Mouse (Mus musculus) midbrain, embryonic 12.5 days (tissue): ENCODE measurements around the gene Prr3. TPM values are rescaled to one million over a fixed set of nuclear protein-coding genes. Genes with fewer than 3 reads are reported as not detected.

Experiments used
- ATAC-seq: fragments of 200-750 bp; cut with Nextera tagmentation; 2 replicates; pipeline ENCODE4 v1.8.0; 2017; ENCODE audit warnings: low read depth, moderate TSS enrichment, moderate library complexity; ENCODE audit not compliant: low FRiP score
- H3K27ac ChIP-seq: fragments of 300-500 bp; sonication (generic); replicated peaks from 2 replicates; pipeline ENCODE4 v1.5.1; 2016; ENCODE audit warnings: mild to moderate bottlenecking
- H3K27me3 ChIP-seq: fragments of 300-500 bp; sonication (generic); 2 replicates; pipeline ENCODE4 v1.6.1; 2016; ENCODE audit warnings: mild to moderate bottlenecking
- H3K36me3 ChIP-seq: fragments of 300-500 bp; sonication (generic); 2 replicates; pipeline ENCODE4 v1.6.1; 2016
- H3K4me1 ChIP-seq: fragments of 300-500 bp; sonication (generic); 2 replicates; pipeline ENCODE4 v1.6.1; 2016
- H3K4me2 ChIP-seq: fragments of 300-500 bp; sonication (generic); replicated peaks from 2 replicates; pipeline ENCODE4 v1.6.1; 2016; ENCODE audit warnings: mild to moderate bottlenecking, moderate library complexity
- H3K4me3 ChIP-seq: fragments of 300-500 bp; sonication (generic); 2 replicates; pipeline ENCODE4 v1.5.1; 2016; ENCODE audit warnings: mild to moderate bottlenecking
- H3K9ac ChIP-seq: fragments of 300-500 bp; sonication (generic); replicated peaks from 2 replicates; pipeline ENCODE4 v1.6.1; 2016; ENCODE audit warnings: mild to moderate bottlenecking, moderate library complexity
- H3K9me3 ChIP-seq: fragments of 300-500 bp; sonication (generic); 2 replicates; pipeline ENCODE4 v1.6.1; 2016; ENCODE audit warnings: mild to moderate bottlenecking
- WGBS: fragments of 180-500 bp; shearing (Covaris S2); methylation state at CpG from one replicate; pipeline ENCODE4 v1.1.7; 2016; 5-methylcytosine and 5-hydroxymethylcytosine counted together
- microRNA counts: library from miRNA; unstranded; fragments of <30 nt; microRNA quantifications from one replicate; lab custom pipeline; 2017
- microRNA-seq: library from miRNA; unstranded; fragments of <30 nt; microRNA quantifications from one replicate; pipeline ENCODE4, GENCODE M21; 2017
- polyA plus RNA-seq: library from polyadenylated mRNA; unstranded; fragments of >200 nt; fragmentation: Nextera tagmentation; extraction: Ambion mirVana; gene quantifications from 2 replicates; pipeline ENCODE4 v1.2.1, GENCODE M21; 2016

Gene Prr3
- polyA plus RNA-seq, 1 experiment from 2014 or later, result 49.2 TPM

DNA sequence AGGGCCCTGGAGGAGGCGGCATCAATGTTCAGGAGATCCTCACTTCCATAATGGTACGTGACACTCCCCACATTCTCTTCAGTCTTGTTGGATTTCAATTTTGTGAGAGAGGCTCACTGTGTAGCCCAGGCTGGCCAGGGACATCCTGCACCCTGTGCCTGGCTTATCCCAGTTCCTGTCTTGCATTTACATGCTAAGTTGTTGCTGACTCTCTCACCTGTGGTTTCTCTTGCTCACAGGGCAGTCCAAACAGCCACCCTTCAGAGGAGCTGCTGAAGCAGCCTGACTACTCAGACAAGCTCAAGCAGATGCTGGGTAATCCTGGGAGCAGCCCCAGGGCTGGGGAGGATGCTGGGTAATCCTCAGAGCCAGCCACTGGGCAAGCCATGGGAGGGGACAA, 50.5 kb downstream of the Prr3 start:
- H3K36me3 ChIP-seq, result peaks cover 64% of the 10 kb centered on the region
- no peak overlapping the region for H3K27ac ChIP-seq

DNA sequence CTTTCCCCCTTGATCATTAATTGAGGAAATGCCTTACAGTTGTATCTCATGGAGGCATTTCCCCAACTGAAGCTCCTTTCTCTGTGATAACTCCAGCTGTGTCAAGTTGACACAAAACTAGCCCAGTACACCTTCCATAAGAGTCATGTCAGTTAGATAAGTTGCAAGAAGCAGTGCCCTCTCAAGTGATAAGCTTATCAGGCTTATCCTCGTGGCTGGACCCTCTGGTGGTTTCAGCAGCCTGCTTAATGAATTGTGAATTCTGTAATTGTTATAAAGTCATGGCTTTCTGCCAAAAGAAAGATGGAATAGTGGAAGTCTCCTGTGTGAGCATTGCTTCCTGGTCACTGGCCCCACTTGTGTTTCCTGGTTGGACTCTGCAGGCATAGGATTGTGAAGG, 52.6 kb downstream of the Prr3 start:
- H3K27me3 ChIP-seq, result no peaks in the 10 kb centered on the region
- peaks cover 79% of the 10 kb centered on the region for H3K36me3 ChIP-seq
- H3K27ac ChIP-seq, result no peak overlapping the region
- no peak for ATAC-seq
- H3K9ac ChIP-seq, result no peak overlapping the region
- H3K9me3 ChIP-seq, result no peaks in the 10 kb centered on the region
- H3K4me3 ChIP-seq, result no peak overlapping the region
- WGBS, result 94% methylated on average over 1 of the region's 1 CpGs
- no peaks in the 10 kb centered on the region for H3K4me1 ChIP-seq
- H3K4me2 ChIP-seq, result no peak overlapping the region

More for the DNA sequence above, 50.5 kb downstream of the Prr3 start:
- Histone ChIP-seq H3K4me1 (no peaks in the 10 kb centered on the region), H3K9ac (no peak overlapping the region), H3K4me3 (no peak overlapping the region), H3K27me3 (no peaks in the 10 kb centered on the region), H3K4me2 (no peak overlapping the region), H3K9me3 (no peaks in the 10 kb centered on the region)
- WGBS, result 98% methylated on average over 2 of the region's 2 CpGs
- no peak for ATAC-seq

DNA sequence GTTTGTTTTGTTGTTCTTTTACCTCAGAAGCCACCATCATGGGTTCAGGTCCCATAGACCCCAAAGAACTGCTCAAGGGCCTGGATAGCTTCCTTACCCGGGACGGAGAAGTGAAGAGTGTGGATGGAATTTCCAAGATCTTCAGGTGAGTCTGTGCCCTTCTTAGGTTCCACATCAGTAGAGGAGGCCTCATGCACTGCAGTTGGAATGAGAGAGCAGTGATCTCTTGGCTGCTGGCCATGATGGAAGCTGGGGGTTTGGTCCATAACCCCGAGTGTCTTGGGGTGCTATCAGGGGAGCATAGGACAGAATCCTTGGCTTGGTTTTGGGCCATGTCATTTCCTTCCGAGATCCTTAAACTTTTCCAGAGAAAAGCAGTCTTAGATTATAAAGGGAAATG, 56.8 kb downstream of the Prr3 start:
- Histone ChIP-seq H3K36me3 (peaks cover 50% of the 10 kb centered on the region), H3K27ac (no peak overlapping the region), H3K9me3 (no peaks in the 10 kb centered on the region), H3K4me2 (no peak overlapping the region), H3K4me3 (no peak overlapping the region), H3K9ac (no peak overlapping the region), H3K4me1 (peaks cover 22% of the 10 kb centered on the region), H3K27me3 (no peaks in the 10 kb centered on the region)
- 95% methylated on average over 4 of the region's 4 CpGs for WGBS
- no peak for ATAC-seq

DNA sequence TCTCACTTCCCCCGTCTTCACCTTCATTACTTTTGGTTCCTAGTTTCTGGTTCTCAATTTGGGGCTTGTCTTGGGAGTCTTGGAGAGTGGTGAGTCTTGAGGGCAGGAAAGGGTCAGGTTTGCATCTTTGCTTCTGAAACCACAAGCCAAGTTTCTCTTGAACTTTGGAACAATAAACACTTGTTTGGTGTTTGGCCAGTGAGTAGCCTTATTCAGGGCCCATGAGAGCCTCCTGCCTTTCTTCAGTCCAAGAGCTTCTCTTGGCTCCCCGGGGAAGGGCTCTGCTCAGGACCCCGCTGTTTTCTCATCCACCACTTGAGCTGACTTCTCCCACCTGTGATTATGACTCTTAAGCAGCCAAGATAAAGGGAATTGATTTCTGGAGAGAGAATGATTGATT, 57.5 kb downstream of the Prr3 start:
- H3K4me3 ChIP-seq, result no peak overlapping the region
- H3K27ac ChIP-seq, result no peak overlapping the region

More for the DNA sequence above, 57.5 kb downstream of the Prr3 start:
- 95% methylated on average over 3 of the region's 3 CpGs for WGBS
- H3K27me3 ChIP-seq, result no peaks in the 10 kb centered on the region
- peaks cover 42% of the 10 kb centered on the region for H3K36me3 ChIP-seq
- H3K9me3 ChIP-seq, result no peaks in the 10 kb centered on the region
- ATAC-seq, result no peak
- H3K4me1 ChIP-seq, result peaks cover 22% of the 10 kb centered on the region
- no peak overlapping the region for H3K4me2 ChIP-seq
- H3K9ac ChIP-seq, result no peak overlapping the region

MicroRNA genes within 50 kb of the gene (microRNA counts, 519-probe panel; counts per million panel counts)
- not detected for microRNA mmu-miR-877 (lab: Ali Mortazavi, UCI)

Small RNA genes within 50 kb of the gene (microRNA-seq; reads per million reads assigned to microRNA genes)
- gene Mir877, result 249 reads per million, percentile 63 among the genes with 10 or more reads in this experiment

Other genes with a start within 250 kb of the Prr3 start
- gene Ier3, start 158.6 kb downstream of the Prr3 start, polyA plus RNA-seq, result 5.4 and 7.5 TPM in 2 replicates
- 49.0 and 53.5 TPM in 2 replicates for gene Flot1, start 157.0 kb downstream of the Prr3 start, polyA plus RNA-seq
- gene Tubb5, start 141.9 kb downstream of the Prr3 start, polyA plus RNA-seq, result 1,535 and 1,561 TPM in 2 replicates
- 19.1 and 20.3 TPM in 2 replicates for gene Mdc1, start 138.7 kb downstream of the Prr3 start, polyA plus RNA-seq
- gene Nrm, start 118.9 kb downstream of the Prr3 start, polyA plus RNA-seq, result 48.5 and 48.6 TPM in 2 replicates
- 27.7 and 27.9 TPM in 2 replicates for gene Ppp1r18, start 114.6 kb downstream of the Prr3 start, polyA plus RNA-seq
- 47.8 and 48.2 TPM in 2 replicates for gene Dhx16, start 100.4 kb downstream of the Prr3 start, polyA plus RNA-seq
- 24.9 and 29.2 TPM in 2 replicates for gene 2310061I04Rik, start 82.8 kb downstream of the Prr3 start, polyA plus RNA-seq
- gene Atat1, start 70.2 kb downstream of the Prr3 start, polyA plus RNA-seq, result 279 and 282 TPM in 2 replicates
- 45.5 and 53.6 TPM in 2 replicates for gene Mrps18b, start 63.8 kb downstream of the Prr3 start, polyA plus RNA-seq
- gene Ppp1r10, start 63.8 kb downstream of the Prr3 start, polyA plus RNA-seq, result 68.6 and 70.4 TPM in 2 replicates
- 104 and 118 TPM in 2 replicates for gene Abcf1, start 10.5 kb downstream of the Prr3 start, polyA plus RNA-seq
- gene Gnl1, start 385 bp downstream of the Prr3 start, polyA plus RNA-seq, result 48.5 and 52.0 TPM in 2 replicates
- gene H2-T24, start 40.3 kb upstream of the Prr3 start, polyA plus RNA-seq, result 4.1 and 5.0 TPM in 2 replicates
- gene H2-T23, start 52.6 kb upstream of the Prr3 start, polyA plus RNA-seq, result 4.2 and 6.1 TPM in 2 replicates
- gene H2-T22, start 62.5 kb upstream of the Prr3 start, polyA plus RNA-seq, result 6.4 and 6.8 TPM in 2 replicates
- not detected in 2 replicates for gene Gm6034, start 62.7 kb upstream of the Prr3 start, polyA plus RNA-seq
- gene Gm11127, start 78.1 kb upstream of the Prr3 start, polyA plus RNA-seq, result not detected in 2 replicates
- gene Gm19684, start 141.4 kb upstream of the Prr3 start, polyA plus RNA-seq, result not detected in 2 replicates
- not detected in 2 replicates for gene Gm7030, start 149.2 kb upstream of the Prr3 start, polyA plus RNA-seq
- not detected in 2 replicates for gene Gm8909, start 188.3 kb upstream of the Prr3 start, polyA plus RNA-seq
- gene H2-T3, start 210.1 kb upstream of the Prr3 start, polyA plus RNA-seq, result not detected in 2 replicates